In genomic region chr10:107351696-107352485, GRCm38 (mm10) we compare ENCODE assay signal across 23 mouse cellular contexts.
DNase-seq lines count a peak whose midpoint lies in the region; ATAC-seq and TF ChIP-seq lines count a peak whose summit lies in the region.
"Had no signal": no experiment of that assay in that cellular context is flagged by ENCODE, and none has a peak within 500 bp of the region (broad histone marks: within the 10 kb centered on the region; RNA-seq: fewer than 3 reads in every experiment).

No protein-coding gene starts in this region.

- DNase-seq in cerebellum, adult 2 months, result peak in 1 of 2 experiments; percentile 57
- DNase-seq in cerebellum, postnatal 4 days (ENCODE audit: low spot score in 2 of 2), result no peak
- peak; percentile 31 for DNase-seq in forebrain, postnatal 0 days
- DNase-seq in midbrain, postnatal 0 days (ENCODE audit: low spot score), result no peak
- DNase-seq in retina, embryonic 14.5 days (ENCODE audit: low spot score), result peak; percentile 68
- DNase-seq in left cerebral cortex, adult 8-10 months (ENCODE audit: low spot score in 2 of 2), result no peak
- DNase-seq: adrenal gland, postnatal 14 days; cerebellum, adult 11 months; gastrocnemius, postnatal 36 days; heart, adult 2 months; heart, postnatal 14 days; kidney, postnatal 36 days; liver, embryonic 13.5 days; lung, adult 2 months; lung, postnatal 14 days; thymus, postnatal 36 days had no signal

- H3K36me3 ChIP-seq in forebrain, postnatal 0 days (ENCODE audit: insufficient read depth), result no peaks in the 10 kb centered on the region
- no peaks in the 10 kb centered on the region for H3K36me3 ChIP-seq in forebrain, embryonic 15.5 days
- H3K36me3 ChIP-seq in midbrain, embryonic 12.5 days, result no peaks in the 10 kb centered on the region
- H3K36me3 ChIP-seq in midbrain, postnatal 0 days (ENCODE audit: insufficient read depth, low read length), result no peaks in the 10 kb centered on the region
- H3K36me3 ChIP-seq: heart, embryonic 13.5 days; hindbrain, embryonic 13.5 days; kidney, embryonic 15.5 days; liver, embryonic 13.5 days; neural tube, embryonic 12.5 days; stomach, embryonic 15.5 days had no signal

- H3K4me2 ChIP-seq in forebrain, postnatal 0 days (ENCODE audit: low read depth), result no peak overlapping the region
- no peak overlapping the region for H3K4me2 ChIP-seq in forebrain, embryonic 15.5 days (replicated peaks)
- H3K4me2 ChIP-seq in midbrain, embryonic 12.5 days (replicated peaks), result no peak overlapping the region
- no peak overlapping the region for H3K4me2 ChIP-seq in midbrain, postnatal 0 days (ENCODE audit: low read depth, low read length, poor library complexity, severe bottlenecking)
- H3K4me2 ChIP-seq: heart, embryonic 13.5 days; hindbrain, embryonic 13.5 days; kidney, embryonic 15.5 days; liver, embryonic 13.5 days; neural tube, embryonic 12.5 days; stomach, embryonic 15.5 days had no signal

- no peak for TF ChIP-seq POLR2A in cerebellum, adult 2 months (IDR thresholded peaks at IDR 0.05; ENCODE audit: borderline replicate concordance, insufficient read depth, low read length)

- peak; percentile 36; the same call in 1 of the 2 replicates for ATAC-seq in forebrain, postnatal 0 days
- no peak for ATAC-seq in forebrain, embryonic 15.5 days (replicated peaks)
- peak; percentile 71; the same call in 1 of the 2 replicates for ATAC-seq in midbrain, embryonic 12.5 days (ENCODE audit: low FRiP score, low read depth)
- no peak for ATAC-seq in midbrain, postnatal 0 days (ENCODE audit: low FRiP score)

- H3K4me3 ChIP-seq in cerebellum, adult 2 months (replicated peaks; ENCODE audit: insufficient read depth, low read depth, low read length), result no peak overlapping the region
- H3K4me3 ChIP-seq in forebrain, postnatal 0 days (ENCODE audit: low read depth, low read length), result no peak overlapping the region
- H3K4me3 ChIP-seq in forebrain, embryonic 15.5 days, result no peak overlapping the region
- H3K4me3 ChIP-seq in midbrain, embryonic 12.5 days, result no peak overlapping the region
- no peak overlapping the region for H3K4me3 ChIP-seq in midbrain, postnatal 0 days (ENCODE audit: low read depth, low read length)
- H3K4me3 ChIP-seq: heart, adult 2 months; heart, embryonic 13.5 days; hindbrain, embryonic 13.5 days; kidney, embryonic 15.5 days; liver, embryonic 13.5 days; neural tube, embryonic 12.5 days; stomach, embryonic 15.5 days had no signal

- peaks cover 3% of the 10 kb centered on the region; the same call in 1 of the 2 replicates for H3K4me1 ChIP-seq in cerebellum, adult 2 months (ENCODE audit: control insufficient read depth, insufficient read depth, low read length)
- H3K4me1 ChIP-seq in forebrain, postnatal 0 days (ENCODE audit: insufficient read depth), result no peaks in the 10 kb centered on the region
- H3K4me1 ChIP-seq in forebrain, embryonic 15.5 days, result no peaks in the 10 kb centered on the region
- H3K4me1 ChIP-seq in midbrain, embryonic 12.5 days, result no peaks in the 10 kb centered on the region
- H3K4me1 ChIP-seq in midbrain, postnatal 0 days (ENCODE audit: insufficient read depth, low read length), result no peaks in the 10 kb centered on the region
- H3K4me1 ChIP-seq: heart, embryonic 13.5 days; kidney, embryonic 15.5 days; liver, embryonic 13.5 days; neural tube, embryonic 12.5 days; stomach, embryonic 15.5 days had no signal

- H3K27ac ChIP-seq in cerebellum, adult 2 months (ENCODE audit: insufficient read depth, low read length), result 0 out of 2 replicates have a peak overlapping the region, but pooled peaks have one; percentile 43
- no peak overlapping the region for H3K27ac ChIP-seq in forebrain, postnatal 0 days (ENCODE audit: low read depth, low read length)
- H3K27ac ChIP-seq in forebrain, embryonic 15.5 days (replicated peaks), result no peak overlapping the region
- no peak overlapping the region for H3K27ac ChIP-seq in midbrain, embryonic 12.5 days (replicated peaks)
- H3K27ac ChIP-seq in midbrain, postnatal 0 days (ENCODE audit: low read depth, low read length), result no peak overlapping the region
- H3K27ac ChIP-seq: heart, adult 2 months; heart, embryonic 13.5 days; hindbrain, embryonic 13.5 days; kidney, embryonic 15.5 days; liver, embryonic 13.5 days; neural tube, embryonic 12.5 days; stomach, embryonic 15.5 days had no signal

- no peak overlapping the region for H3K9ac ChIP-seq in forebrain, postnatal 0 days
- no peak overlapping the region for H3K9ac ChIP-seq in forebrain, embryonic 15.5 days (replicated peaks)
- no peak overlapping the region for H3K9ac ChIP-seq in midbrain, embryonic 12.5 days (replicated peaks)
- H3K9ac ChIP-seq in midbrain, postnatal 0 days (replicated peaks; ENCODE audit: low read length, poor library complexity, severe bottlenecking), result no peak overlapping the region
- H3K9ac ChIP-seq: heart, embryonic 13.5 days; hindbrain, embryonic 13.5 days; kidney, embryonic 15.5 days; liver, embryonic 13.5 days; neural tube, embryonic 12.5 days; stomach, embryonic 15.5 days had no signal

- TF ChIP-seq CTCF in cerebellum, adult 2 months (IDR thresholded peaks at IDR 0.05; ENCODE audit: borderline replicate concordance, insufficient read depth, low read depth, low read length), result no peak
- no peak for TF ChIP-seq CTCF in forebrain, postnatal 0 days (IDR thresholded peaks at IDR 0.05; ENCODE audit: low read depth)
- TF ChIP-seq CTCF in midbrain, postnatal 0 days (IDR thresholded peaks at IDR 0.05), result no peak

- 23% methylated on average over 6 of the region's 6 CpGs for WGBS in cerebellum, adult 2 months
- WGBS in forebrain, postnatal 0 days, result 55% methylated on average over 6 of the region's 6 CpGs
- 65% methylated on average over 6 of the region's 6 CpGs for WGBS in forebrain, embryonic 15.5 days
- WGBS in midbrain, embryonic 12.5 days, result 56% methylated on average over 6 of the region's 6 CpGs
- 29% methylated on average over 6 of the region's 6 CpGs for WGBS in midbrain, postnatal 0 days

- H3K27me3 ChIP-seq in cerebellum, adult 2 months (ENCODE audit: control insufficient read depth, insufficient read depth, low read length), result no peaks in the 10 kb centered on the region
- no peaks in the 10 kb centered on the region for H3K27me3 ChIP-seq in forebrain, postnatal 0 days (ENCODE audit: insufficient read depth, low read length)
- no peaks in the 10 kb centered on the region for H3K27me3 ChIP-seq in forebrain, embryonic 15.5 days
- peaks cover 3% of the 10 kb centered on the region; the same call in 1 of the 2 replicates for H3K27me3 ChIP-seq in midbrain, embryonic 12.5 days
- no peaks in the 10 kb centered on the region for H3K27me3 ChIP-seq in midbrain, postnatal 0 days (ENCODE audit: insufficient read depth, low read length)
- H3K27me3 ChIP-seq: heart, embryonic 13.5 days; hindbrain, embryonic 13.5 days; kidney, embryonic 15.5 days; liver, embryonic 13.5 days; neural tube, embryonic 12.5 days; stomach, embryonic 15.5 days had no signal

- H3K9me3 ChIP-seq in forebrain, postnatal 0 days (ENCODE audit: low read length), result no peaks in the 10 kb centered on the region
- H3K9me3 ChIP-seq in forebrain, embryonic 15.5 days, result no peaks in the 10 kb centered on the region
- no peaks in the 10 kb centered on the region for H3K9me3 ChIP-seq in midbrain, embryonic 12.5 days
- no peaks in the 10 kb centered on the region for H3K9me3 ChIP-seq in midbrain, postnatal 0 days (ENCODE audit: low read length)
- H3K9me3 ChIP-seq: heart, embryonic 13.5 days; hindbrain, embryonic 13.5 days; kidney, embryonic 15.5 days; liver, embryonic 13.5 days; neural tube, embryonic 12.5 days; stomach, embryonic 15.5 days had no signal

Comparison
In these comparisons a context has a peak if more than half of its experiments do, and no peak if none do; other contexts are left out.
1. ATAC-seq: peak in forebrain, postnatal 0 days (single experiment) and midbrain, embryonic 12.5 days (single experiment); none in forebrain, embryonic 15.5 days (single experiment) and midbrain, postnatal 0 days (single experiment).
2. DNase-seq: peak in forebrain, postnatal 0 days (single experiment) and retina, embryonic 14.5 days (single experiment); none in cerebellum, postnatal 4 days (0 of 2), midbrain, postnatal 0 days (single experiment) and left cerebral cortex, adult 8-10 months (0 of 2).